Mouse (Mus musculus) C2C12 (cell line): ENCODE data around the gene Timp2.

Experiments used
- CEBPB ChIP-seq: IDR thresholded peaks from one replicate; pipeline ENCODE4 v1.6.1; 2011; ENCODE audit warnings: low read depth, mild to moderate bottlenecking, control low read depth, moderate library complexity
- CTCF ChIP-seq: IDR thresholded peaks from one replicate; pipeline ENCODE4 v1.5.1; 2011; ENCODE audit not compliant: control insufficient read depth, insufficient read depth, insufficient read length
- FOSL1 ChIP-seq: IDR thresholded peaks from one replicate; pipeline ENCODE4 v1.8.0; 2011; ENCODE audit warnings: mild to moderate bottlenecking, low read length; ENCODE audit not compliant: poor library complexity, insufficient read depth, severe bottlenecking
- MAX ChIP-seq: IDR thresholded peaks from one replicate; pipeline ENCODE4 v1.6.1; 2011; ENCODE audit warnings: mild to moderate bottlenecking, control low read depth
- MYOD1 ChIP-seq: IDR thresholded peaks from one replicate; pipeline ENCODE4 v1.6.1; 2011; ENCODE audit warnings: low read depth; ENCODE audit not compliant: control insufficient read depth, insufficient read length
- MYOG ChIP-seq: IDR thresholded peaks from one replicate; pipeline ENCODE4 v1.6.1; 2011; ENCODE audit not compliant: control insufficient read depth, insufficient read length; ENCODE audit errors: extremely low read depth
- USF1 ChIP-seq: IDR thresholded peaks from one replicate; pipeline ENCODE4 v1.6.1; 2011; ENCODE audit warnings: low read depth, mild to moderate bottlenecking, control low read depth, moderate library complexity

DNA sequence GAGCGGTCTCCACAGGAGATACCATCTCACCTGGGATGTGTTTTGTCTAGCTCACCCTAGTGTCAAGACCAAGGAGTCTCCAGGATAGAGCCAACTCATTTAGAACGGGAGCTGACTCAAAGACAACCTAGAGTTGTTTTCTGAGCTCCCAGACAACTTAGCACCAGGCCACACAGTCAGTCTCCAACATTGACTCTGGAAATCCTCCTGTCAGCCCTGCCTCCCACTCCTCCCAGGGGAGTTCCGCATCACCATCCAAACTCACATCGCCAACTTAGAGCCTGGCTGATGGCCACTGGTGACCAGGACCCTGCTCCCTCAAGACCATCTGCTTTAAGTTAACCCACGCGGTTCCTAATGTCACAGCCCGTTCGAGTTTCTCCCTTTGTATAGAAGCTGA, 19.9 kb upstream of the Timp2 start:
- no peak for TF ChIP-seq CTCF
- no peak for TF ChIP-seq MAX
- no peak for TF ChIP-seq USF1
- no peak for TF ChIP-seq MYOG
- TF ChIP-seq FOSL1: no peak
- TF ChIP-seq MYOD1: no peak
- no peak for TF ChIP-seq CEBPB
